Mouse (Mus musculus): ENCODE results near the gene Gm45808. TPM values are rescaled to one million over a fixed set of nuclear protein-coding genes. Genes with fewer than 3 reads are reported as not detected.

The Gm45808 gene
- polyA plus RNA-seq (2012; rRNA removed): 0.06 TPM in 1 of 2 replicates, not detected in the other

GRCm38 (mm10) chr7:45486761-45487415, at the start of gene Gm45808:
Gene Gm45808, minus strand, starts transcription at chr7:45486811.

DNA sequence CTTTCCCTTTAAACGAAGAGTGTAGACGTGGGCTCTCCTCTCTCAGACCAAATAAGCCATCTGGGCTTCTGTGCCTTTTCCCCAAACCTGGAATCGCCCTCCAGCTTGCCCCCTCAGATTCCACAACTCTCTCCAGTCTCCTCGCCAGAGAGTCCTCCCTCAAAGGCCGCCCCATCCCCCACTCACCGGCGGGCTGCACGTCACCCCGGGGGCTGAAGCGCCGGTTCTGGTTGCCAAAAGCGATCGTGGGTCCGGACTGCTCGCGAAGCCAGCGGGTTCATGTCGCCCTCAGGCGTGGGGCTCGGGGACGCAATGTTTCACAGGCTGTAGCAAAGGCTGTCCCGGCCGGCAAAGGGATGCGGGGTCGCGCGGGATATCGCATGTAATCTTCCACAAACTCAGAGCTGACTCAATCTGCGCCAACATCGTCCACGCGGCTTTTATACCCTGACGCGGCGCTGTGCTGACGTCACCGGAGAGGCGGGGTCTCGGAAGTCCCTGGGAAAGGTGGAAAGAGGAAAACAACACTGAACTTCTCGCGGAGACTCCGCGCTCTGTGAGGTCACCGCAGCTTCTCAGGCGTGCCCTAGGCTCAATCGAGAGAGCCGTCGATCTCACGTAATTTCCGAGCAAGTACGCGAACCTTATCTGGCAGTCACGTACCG, 39.3 kb upstream of the Gm45808 start, which contains the start of the genes Ppp1r15a and Plekha4:
Gene Ppp1r15a, minus strand, starts transcription at position 460 of the 665 bp plus-strand sequence.
Gene Plekha4, plus strand, starts transcription at position 522 of the 665 bp plus-strand sequence.

GRCm38 (mm10) chr7:45509912-45510787, 23.5 kb upstream of the Gm45808 start, which contains the start of gene Nucb1:
Gene Nucb1, minus strand, starts transcription at chr7:45510406.

DNA sequence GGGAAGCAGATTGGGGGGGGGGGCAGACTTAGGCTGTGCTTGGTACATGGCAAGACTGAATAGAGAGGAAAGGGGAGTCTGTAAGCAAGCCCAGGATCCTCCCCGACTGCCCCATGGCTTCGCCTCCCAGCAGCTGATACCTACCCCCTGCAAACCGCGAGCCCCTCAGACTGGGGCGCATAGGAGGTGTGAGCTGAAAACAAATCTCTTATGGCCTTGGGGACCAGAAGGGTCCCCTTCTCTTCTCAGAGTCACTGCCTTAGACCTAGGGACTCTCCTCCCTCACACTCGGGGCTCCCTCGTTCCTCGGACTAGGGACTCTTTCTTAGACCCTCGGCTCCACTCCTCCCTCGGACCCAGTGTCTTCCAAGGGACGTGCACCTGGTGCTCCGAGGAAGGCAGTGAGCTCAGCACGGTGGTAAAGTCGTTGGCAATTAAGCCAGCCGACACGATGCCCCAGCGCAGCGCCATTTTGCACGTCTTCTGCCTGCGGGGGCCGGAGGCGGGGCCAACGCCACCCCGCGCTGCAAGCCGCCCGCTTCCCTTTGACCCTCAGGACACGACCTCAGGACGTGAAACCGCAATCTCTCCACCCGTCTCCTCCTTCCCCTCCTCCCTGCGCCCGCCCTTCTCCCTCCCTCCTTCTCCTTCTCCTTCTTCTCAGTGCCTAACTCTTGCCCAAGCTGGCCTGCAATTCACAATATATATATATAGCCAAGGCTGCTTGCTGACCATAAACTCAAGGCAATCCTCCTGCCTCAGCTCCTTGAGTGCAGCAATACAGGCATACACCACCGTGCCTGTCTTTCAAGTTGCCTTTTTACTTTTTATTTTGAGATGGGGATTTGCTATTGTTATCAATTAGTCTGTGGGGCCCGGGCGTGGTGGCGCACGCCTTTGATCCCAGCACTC, 1.9 kb upstream of the Gm45808 start, which contains the start of gene Dhdh:
Gene Dhdh, minus strand, starts transcription at position 513 of the 912 bp plus-strand sequence.

DNA sequence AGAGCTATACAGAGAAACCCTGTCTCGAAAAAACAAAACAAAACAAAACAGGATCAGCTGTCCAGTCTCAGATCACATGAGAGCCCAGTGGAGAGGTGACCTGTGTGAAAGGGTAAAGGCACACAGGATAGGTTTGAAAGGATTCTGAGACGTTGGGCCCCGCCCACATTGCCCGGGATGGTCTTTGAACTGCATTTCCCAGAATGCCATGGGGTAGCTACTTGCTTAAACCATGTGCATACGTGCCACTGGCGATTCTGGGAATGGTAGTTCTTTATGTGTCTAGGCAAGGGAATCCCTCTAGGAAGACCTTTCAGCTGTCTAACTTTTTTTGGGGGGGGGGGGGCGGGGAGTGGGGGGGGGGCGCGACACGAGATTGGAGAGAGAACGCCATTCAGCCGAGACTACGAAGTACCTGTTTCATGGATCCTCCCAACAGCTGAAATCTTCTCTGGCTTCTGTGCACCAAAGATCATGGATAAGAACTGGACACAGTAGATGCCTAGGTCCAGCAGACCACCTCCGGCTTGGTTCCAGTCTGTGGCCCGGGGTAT, 5.2 kb downstream of the Gm45808 start, which contains the start of gene Tulp2:
Gene Tulp2, plus strand, starts transcription at position 504 of the 554 bp plus-strand sequence.

DNA sequence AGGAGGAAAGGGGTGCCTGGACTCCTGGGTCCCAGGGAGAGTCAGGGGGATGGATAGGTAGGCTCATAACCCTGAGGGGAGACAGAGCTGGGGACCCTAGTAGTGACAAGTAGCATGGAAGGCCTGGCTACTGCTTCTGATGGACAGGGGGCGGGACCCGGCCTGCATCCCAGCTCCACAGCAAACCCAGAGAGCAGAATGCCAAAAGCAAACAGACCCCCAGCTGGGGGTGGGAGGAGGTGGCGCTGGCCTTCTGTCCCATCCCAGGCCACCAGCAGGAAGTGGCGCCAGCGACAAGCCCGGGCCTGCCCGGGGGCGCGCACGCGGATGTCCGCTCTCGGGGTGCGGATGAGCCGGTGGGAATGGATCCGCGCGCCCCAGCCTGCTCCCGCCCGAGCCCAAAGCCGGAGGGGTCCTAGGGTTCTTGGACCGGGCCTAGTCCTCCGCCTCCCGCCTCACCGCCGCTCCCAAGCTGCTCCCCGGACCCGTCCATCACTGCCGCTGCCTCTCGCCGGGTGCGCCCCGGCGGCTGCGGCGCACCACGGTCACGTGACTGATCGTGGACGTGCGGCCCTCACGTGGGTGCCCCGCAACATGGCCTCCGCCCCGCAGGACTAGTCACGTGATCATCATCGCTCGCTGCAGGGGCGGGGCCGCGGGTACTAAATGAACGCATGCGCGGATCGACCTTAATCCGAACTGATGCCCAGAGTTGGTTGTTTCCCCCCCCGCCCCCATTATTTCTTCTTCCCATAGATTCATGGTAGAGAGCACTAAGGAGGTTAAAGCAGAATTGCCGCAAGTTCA, 20.1 kb downstream of the Gm45808 start, which contains the start of gene Bax:
Gene Bax, minus strand, starts transcription at position 616 of the 807 bp plus-strand sequence.

DNA sequence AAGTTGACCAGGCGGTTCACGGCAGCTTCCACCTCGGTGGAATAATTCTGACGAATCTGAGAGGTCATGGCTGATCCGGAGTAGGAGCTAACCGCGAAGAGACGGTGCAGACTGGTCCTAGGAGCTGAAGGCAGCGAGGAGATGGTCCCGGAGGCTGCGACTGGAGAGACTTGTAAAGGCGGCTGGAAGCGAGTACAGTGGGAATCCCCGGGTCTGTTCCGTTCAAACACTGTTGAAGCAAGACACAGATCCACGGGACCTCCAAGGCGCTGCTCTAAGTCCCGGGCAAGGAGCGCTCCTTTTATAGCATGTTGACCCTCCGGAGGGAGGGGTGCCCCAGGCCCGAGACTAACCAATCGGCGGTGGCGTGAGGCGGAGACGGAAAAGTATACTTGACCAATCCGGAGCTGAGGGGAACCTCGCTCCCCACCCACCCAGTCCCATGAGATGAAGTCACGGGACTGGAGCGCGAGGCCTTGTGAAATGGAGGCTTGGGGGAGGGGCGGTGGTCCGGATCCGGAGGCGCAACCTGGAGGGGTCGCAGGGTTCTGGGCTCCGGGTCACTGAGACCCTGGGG, 27.0 kb downstream of the Gm45808 start, which contains the start of gene Ftl1:
Gene Ftl1, minus strand, starts transcription at position 321 of the 577 bp plus-strand sequence.

DNA sequence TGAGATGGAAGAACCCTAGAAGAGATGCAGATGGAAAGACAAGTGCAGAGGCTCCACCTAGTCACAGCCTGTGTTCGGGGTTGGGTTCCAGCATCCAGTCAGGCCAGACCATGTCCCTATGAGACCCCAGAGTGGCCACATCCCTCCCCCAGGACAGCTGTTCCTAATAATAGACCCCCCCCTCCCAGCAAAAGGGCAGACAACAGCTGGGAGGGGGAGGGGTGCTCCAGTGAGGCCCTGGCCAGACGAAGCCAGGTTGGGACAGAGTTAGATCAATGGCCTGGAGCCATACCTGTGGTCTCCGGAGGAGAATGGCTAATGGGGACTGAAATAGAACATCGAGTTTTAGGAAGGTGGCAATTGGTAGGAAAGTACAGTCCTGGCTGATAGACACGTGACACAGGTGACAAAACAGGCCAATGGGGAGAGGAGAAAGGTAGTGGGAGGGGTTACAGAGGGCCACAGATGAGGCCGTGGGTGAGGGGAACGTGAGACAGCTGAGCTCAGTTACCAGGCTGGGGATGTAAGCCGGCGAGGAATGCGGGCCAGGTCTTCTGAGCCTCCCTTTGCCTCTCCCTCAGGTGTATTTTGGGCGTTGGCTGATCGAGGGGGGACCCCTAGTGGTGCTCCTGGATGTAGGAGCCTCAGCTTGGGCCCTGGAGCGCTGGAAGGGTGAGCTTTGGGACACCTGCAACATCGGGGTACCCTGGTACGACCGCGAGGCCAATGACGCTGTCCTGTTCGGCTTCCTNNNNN, 48.9 kb downstream of the Gm45808 start, which contains the start of gene Ruvbl2:
Gene Ruvbl2, minus strand, starts transcription at position 576 of the 756 bp plus-strand sequence.

DNA sequence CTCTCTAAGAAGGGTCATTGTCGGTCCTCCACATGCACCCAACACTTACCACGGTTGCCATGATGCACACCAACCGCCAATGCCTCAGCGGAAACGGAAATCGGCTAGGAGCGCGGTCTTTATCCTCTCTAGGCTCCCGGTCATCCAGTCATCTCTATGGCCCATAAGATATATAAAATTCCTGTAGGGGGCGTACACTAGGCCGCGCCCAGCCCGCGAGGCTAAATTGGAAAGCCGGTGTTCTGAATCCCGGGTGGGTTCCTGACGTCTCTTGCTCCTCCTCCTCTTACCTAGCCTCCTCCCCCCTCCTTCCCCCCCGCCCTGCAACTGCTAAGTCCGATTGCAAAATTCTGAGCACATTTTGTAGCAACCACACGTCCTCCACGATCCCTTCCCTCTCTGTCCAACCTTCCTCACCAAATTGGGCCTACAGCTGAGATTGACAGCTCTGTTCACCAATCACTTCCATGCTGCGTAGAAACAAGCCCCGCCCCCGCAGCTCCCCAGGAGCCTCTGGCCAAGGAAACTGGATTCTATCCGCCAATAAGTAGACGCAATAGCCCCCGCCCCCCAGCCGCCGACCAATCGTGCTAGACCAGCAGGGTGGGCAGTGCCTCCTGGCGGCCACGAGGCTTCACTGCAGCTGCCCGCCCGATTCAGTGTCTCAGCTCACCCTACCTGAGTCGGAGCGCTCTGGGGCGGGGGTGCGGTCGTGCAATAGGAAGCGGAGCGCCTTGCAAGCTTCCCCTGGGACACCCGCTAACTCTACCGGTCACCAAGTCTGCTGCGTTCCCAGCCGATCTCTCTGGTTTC, 52.2 kb downstream of the Gm45808 start, which contains the start of gene Gys1:
Gene Gys1, plus strand, starts transcription at position 642 of the 813 bp plus-strand sequence.

DNA sequence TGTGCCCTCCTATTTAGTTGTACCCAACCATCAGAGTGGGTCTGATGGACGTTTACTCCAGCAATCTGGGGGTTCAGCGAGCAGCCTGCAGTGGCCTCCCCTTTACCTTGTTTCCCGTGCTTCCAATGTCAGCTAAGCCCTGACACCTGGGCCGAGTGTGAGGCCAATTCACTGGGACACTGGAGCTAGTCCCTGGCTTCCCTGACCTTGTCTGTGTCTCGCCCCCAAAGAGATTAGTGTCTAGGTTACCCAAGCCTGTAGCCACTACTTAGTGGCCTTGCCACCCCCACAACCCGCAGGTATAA, 66.0 kb downstream of the Gm45808 start, which contains the start of gene Lhb:
Gene Lhb, plus strand, starts transcription at position 206 of the 305 bp plus-strand sequence.

Other genes with a start within 250 kb of the Gm45808 start
- 8.7 and 11.7 TPM in 2 replicates for gene Cd37, start 247.7 kb downstream of the Gm45808 start, polyA plus RNA-seq (2012; rRNA removed)
- 0.01 and 0.03 TPM in 2 replicates for gene Slc6a16, start 245.7 kb downstream of the Gm45808 start, polyA plus RNA-seq (2012; rRNA removed)
- not detected in 2 replicates for gene Slc6a21, start 209.3 kb downstream of the Gm45808 start, polyA plus RNA-seq (2012; rRNA removed)
- 0.95 and 1.2 TPM in 2 replicates for gene Trpm4, start 153.0 kb downstream of the Gm45808 start, polyA plus RNA-seq (2012; rRNA removed)
- gene Hrc, start 151.5 kb downstream of the Gm45808 start, polyA plus RNA-seq (2012; rRNA removed): 0.06 and 0.76 TPM in 2 replicates
- 0.18 and 0.20 TPM in 2 replicates for gene Ppfia3, start 119.8 kb downstream of the Gm45808 start, polyA plus RNA-seq (2012; rRNA removed)
- 0.31 and 0.34 TPM in 2 replicates for gene Lin7b, start 116.2 kb downstream of the Gm45808 start, polyA plus RNA-seq (2012; rRNA removed)
- gene Snrnp70, start 91.1 kb downstream of the Gm45808 start, polyA plus RNA-seq (2012; rRNA removed): 208 and 214 TPM in 2 replicates
- gene Kcna7, start 81.2 kb downstream of the Gm45808 start, polyA plus RNA-seq (2012; rRNA removed): 0.01 TPM in 1 of 2 replicates, not detected in the other
- 0.17 and 0.23 TPM in 2 replicates for gene Ntf5, start 73.1 kb downstream of the Gm45808 start, polyA plus RNA-seq (2012; rRNA removed)
- not detected in 2 replicates for gene Lhb, start 66.0 kb downstream of the Gm45808 start, polyA plus RNA-seq (2012; rRNA removed)
- gene Gys1, start 52.0 kb downstream of the Gm45808 start, polyA plus RNA-seq (2012; rRNA removed): 2.8 and 2.9 TPM in 2 replicates
- gene Ruvbl2, start 48.7 kb downstream of the Gm45808 start, polyA plus RNA-seq (2012; rRNA removed): 66.7 and 69.1 TPM in 2 replicates
- 1,332 and 1,795 TPM in 2 replicates for gene Ftl1, start 26.9 kb downstream of the Gm45808 start, polyA plus RNA-seq (2012; rRNA removed)
- gene Bax, start 19.9 kb downstream of the Gm45808 start, polyA plus RNA-seq (2012; rRNA removed): 52.2 and 58.7 TPM in 2 replicates
- gene Tulp2, start 4.9 kb downstream of the Gm45808 start, polyA plus RNA-seq (2012; rRNA removed): 0.18 and 0.29 TPM in 2 replicates
- 2.0 and 2.2 TPM in 2 replicates for gene Dhdh, start 2.0 kb upstream of the Gm45808 start, polyA plus RNA-seq (2012; rRNA removed)
- 55.1 and 58.3 TPM in 2 replicates for gene Nucb1, start 23.6 kb upstream of the Gm45808 start, polyA plus RNA-seq (2012; rRNA removed)
- gene Ppp1r15a, start 39.5 kb upstream of the Gm45808 start, polyA plus RNA-seq (2012; rRNA removed): 112 and 129 TPM in 2 replicates
- gene Plekha4, start 39.5 kb upstream of the Gm45808 start, polyA plus RNA-seq (2012; rRNA removed): 0.75 and 0.86 TPM in 2 replicates
- gene Hsd17b14, start 68.1 kb upstream of the Gm45808 start, polyA plus RNA-seq (2012; rRNA removed): 1.1 and 1.7 TPM in 2 replicates
- 35.6 and 40.6 TPM in 2 replicates for gene Bcat2, start 83.3 kb upstream of the Gm45808 start, polyA plus RNA-seq (2012; rRNA removed)
- not detected in 2 replicates for gene Fgf21, start 128.7 kb upstream of the Gm45808 start, polyA plus RNA-seq (2012; rRNA removed)
- gene Fut1, start 130.5 kb upstream of the Gm45808 start, polyA plus RNA-seq (2012; rRNA removed): 0.01 TPM in 1 of 2 replicates, not detected in the other
- 0.09 and 0.10 TPM in 2 replicates for gene Izumo1, start 135.0 kb upstream of the Gm45808 start, polyA plus RNA-seq (2012; rRNA removed)
- gene Rasip1, start 140.7 kb upstream of the Gm45808 start, polyA plus RNA-seq (2012; rRNA removed): 2.0 and 2.2 TPM in 2 replicates
- 0.37 and 0.43 TPM in 2 replicates for gene Mamstr, start 153.2 kb upstream of the Gm45808 start, polyA plus RNA-seq (2012; rRNA removed)
- not detected in 2 replicates for gene Fut2, start 179.6 kb upstream of the Gm45808 start, polyA plus RNA-seq (2012; rRNA removed)
- not detected in 2 replicates for gene Ntn5, start 197.2 kb upstream of the Gm45808 start, polyA plus RNA-seq (2012; rRNA removed)
- gene Sec1, start 207.6 kb upstream of the Gm45808 start, polyA plus RNA-seq (2012; rRNA removed): 0.02 TPM in 1 of 2 replicates, not detected in the other
- 0.14 and 0.37 TPM in 2 replicates for gene Car11, start 213.0 kb upstream of the Gm45808 start, polyA plus RNA-seq (2012; rRNA removed)
- 0.67 TPM in 2 replicates for gene Dbp, start 218.3 kb upstream of the Gm45808 start, polyA plus RNA-seq (2012; rRNA removed)
- 524 and 540 TPM in 2 replicates for gene Rpl18, start 228.6 kb upstream of the Gm45808 start, polyA plus RNA-seq (2012; rRNA removed)
- gene Sphk2, start 231.2 kb upstream of the Gm45808 start, polyA plus RNA-seq (2012; rRNA removed): 6.3 and 7.1 TPM in 2 replicates
- 0.21 and 0.32 TPM in 2 replicates for gene Fam83e, start 234.4 kb upstream of the Gm45808 start, polyA plus RNA-seq (2012; rRNA removed)
- gene Spaca4, start 239.0 kb upstream of the Gm45808 start, polyA plus RNA-seq (2012; rRNA removed): not detected in 2 replicates

All from liver, embryonic 14 days (tissue).